9 mouse cellular contexts compared by ENCODE assay signal in the genomic region with DNA sequence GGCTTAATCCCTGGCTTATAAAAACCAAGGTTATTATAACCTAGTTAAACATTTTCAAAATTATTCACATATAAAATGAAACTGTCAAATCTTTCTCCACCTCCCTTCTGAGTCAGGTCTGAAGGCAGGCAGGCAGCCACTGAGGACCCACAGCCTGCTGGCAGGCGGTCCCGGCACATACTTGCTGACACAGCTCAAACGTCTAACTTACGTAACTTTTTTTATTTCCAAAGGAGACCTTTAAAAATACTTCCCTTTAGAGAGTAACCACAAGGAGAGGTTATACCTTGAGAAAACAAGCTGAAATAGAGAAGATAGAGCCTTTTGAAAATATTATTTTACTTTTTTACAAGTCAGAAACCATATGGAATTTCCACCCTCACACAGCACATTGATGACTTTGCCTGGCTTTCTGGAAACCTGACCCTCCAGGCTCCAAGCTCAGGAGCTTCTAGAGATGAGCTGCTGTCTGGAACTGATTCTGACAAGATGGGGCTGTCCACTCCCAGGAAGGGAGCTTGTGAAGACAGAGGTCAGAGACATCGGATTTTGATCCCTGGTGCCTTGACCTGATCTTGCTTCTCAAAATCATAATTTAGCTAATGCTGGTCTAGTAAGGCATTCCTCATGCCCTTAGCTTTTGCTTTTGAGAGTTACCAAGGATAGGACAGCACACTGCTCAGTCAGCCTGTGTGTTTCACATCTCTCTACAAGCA. TPM values are rescaled to one million over a fixed set of nuclear protein-coding genes. Genes with fewer than 3 reads are reported as not detected.
DNase-seq lines count a peak whose midpoint lies in the region; ATAC-seq lines count a peak whose summit lies in the region.
"Had no signal": no experiment of that assay in that cellular context is flagged by ENCODE, and none has a peak within 500 bp of the region (broad histone marks: within the 10 kb centered on the region; RNA-seq: fewer than 3 reads in every experiment).

No protein-coding gene starts in this region.

- H3K4me1 ChIP-seq in lung, embryonic 15.5 days = peaks cover 3% of the 10 kb centered on the region; the same call in 1 of the 2 replicates
- H3K4me1 ChIP-seq: liver, embryonic 15.5 days had no signal

- WGBS in lung, embryonic 15.5 days = 42% methylated on average over 5 of the region's 5 CpGs

- no peak overlapping the region for H3K4me3 ChIP-seq in lung, embryonic 15.5 days
- H3K4me3 ChIP-seq: liver, embryonic 15.5 days had no signal

- H3K27me3 ChIP-seq in lung, embryonic 15.5 days = no peaks in the 10 kb centered on the region
- H3K27me3 ChIP-seq: liver, embryonic 15.5 days had no signal

- no peaks in the 10 kb centered on the region for H3K36me3 ChIP-seq in lung, embryonic 15.5 days
- H3K36me3 ChIP-seq: liver, embryonic 15.5 days had no signal

- H3K27ac ChIP-seq in lung, embryonic 15.5 days = no peak overlapping the region
- H3K27ac ChIP-seq: liver, embryonic 15.5 days had no signal

- no peak for DNase-seq in lung, postnatal 25 days (ENCODE audit: low spot score)
- peak; percentile 51 for DNase-seq in adrenal gland, postnatal 14 days
- no peak for DNase-seq in layer of hippocampus, adult 9-11 months
- no peak for DNase-seq in urinary bladder, postnatal 25 days (ENCODE audit: low spot score)

- ATAC-seq in lung, embryonic 15.5 days (ENCODE audit: borderline replicate concordance, extremely low read depth, low FRiP score, low TSS enrichment) = peak; percentile 55; the same call in 1 of the 2 replicates
- peak; percentile 86 for ATAC-seq in granulocyte monocyte progenitor cell, adult 5-6 weeks (replicated peaks; ENCODE audit: poor library complexity, severe bottlenecking)
- peak; percentile 86 for ATAC-seq in megakaryocyte progenitor cell, adult 5-6 weeks (replicated peaks; ENCODE audit: poor library complexity)

- no peaks in the 10 kb centered on the region for H3K9me3 ChIP-seq in lung, embryonic 15.5 days
- H3K9me3 ChIP-seq: liver, embryonic 15.5 days had no signal

- H3K4me2 ChIP-seq in lung, embryonic 15.5 days = no peak overlapping the region
- H3K4me2 ChIP-seq: liver, embryonic 15.5 days had no signal

- no peak overlapping the region for H3K9ac ChIP-seq in lung, embryonic 15.5 days
- H3K9ac ChIP-seq: forebrain, postnatal 0 days; liver, embryonic 15.5 days had no signal

RNA-seq across cellular contexts. Expression of a gene that starts 59.9 kb away (rescaled TPM):
- 36.7 and 38.1 TPM in 2 replicates for polyA plus RNA-seq in lung, embryonic 15.5 days (2015; fragmentation: Nextera tagmentation; extraction: Ambion mirVana)
- 5.5 and 6.9 TPM in 2 replicates for total RNA-seq in adrenal gland, postnatal 14 days (2021)
- 7.5 and 12.5 TPM in 2 replicates for total RNA-seq in granulocyte monocyte progenitor cell, adult 5-6 weeks (2014; fragmentation: Nextera tagmentation)
- total RNA-seq in granulocyte monocyte progenitor cell, adult 5-6 weeks (2017) = 5.0 and 5.8 TPM in 2 replicates
- 6.9 and 8.6 TPM in 2 replicates for total RNA-seq in megakaryocyte progenitor cell, adult 5-6 weeks (2015)
- total RNA-seq in megakaryocyte progenitor cell, adult 5-6 weeks (2017) = 3.7 and 11.1 TPM in 2 replicates
